Mouse (Mus musculus): ENCODE results near the gene Ncln. TPM values are rescaled to one million over a fixed set of nuclear protein-coding genes. Genes with fewer than 3 reads are reported as not detected.
A peak's percentile ranks its signal among the peaks of the same experiment; 100 is the strongest.

The Ncln gene
- polyA plus RNA-seq, 1 experiment from 2014 or later, result 44.6 TPM

DNA sequence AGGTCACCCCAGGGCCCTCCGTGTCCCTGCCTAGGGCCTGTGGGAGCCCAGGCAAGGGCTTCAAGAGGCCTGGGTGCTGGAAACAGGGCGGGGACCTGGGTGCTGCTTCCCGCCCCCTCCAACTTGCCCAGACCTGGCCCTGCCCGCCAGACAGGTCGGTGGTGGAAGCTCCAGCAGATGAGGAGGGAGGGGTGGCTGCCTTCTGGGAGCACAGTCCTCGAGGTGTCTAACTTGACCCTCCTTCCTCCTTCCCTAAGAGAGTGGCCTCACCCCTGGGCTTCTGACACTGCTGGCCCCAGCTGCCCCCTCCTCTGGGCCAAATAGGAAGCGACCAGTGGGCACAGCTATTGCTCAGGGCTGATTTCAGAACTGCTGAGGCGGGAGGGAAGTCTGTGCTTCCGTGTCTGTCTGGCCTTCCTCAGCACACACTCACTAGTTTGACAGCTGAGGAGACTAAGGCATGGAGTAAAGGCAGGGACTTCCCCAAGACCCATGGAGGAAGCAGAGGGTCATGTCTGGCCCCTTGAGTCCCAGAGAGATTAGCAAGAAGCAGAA, 27.9 kb upstream of the Ncln start, which contains the start of gene Gna15:
Gene Gna15, minus strand, starts transcription at position 175 of the 555 bp plus-strand sequence.
- Histone ChIP-seq H3K4me1 (ENCODE audit: control insufficient read depth in 2 of 2, insufficient read depth in 2 of 2, low read length in 2 of 2) (peaks cover 9 to 12% of the 10 kb centered on the region in 2 experiments; a peak in 2 of 4 replicates), H3K4me3 (ENCODE audit: control insufficient read depth in 1 of 2, insufficient read depth in 1 of 2, low read depth in 1 of 2, low read length in 2 of 2) (peak within 1 kb of the TSS; percentile 20 to 26; a peak in 2 of 4 replicates), H3K9ac (ENCODE audit: low read length) (peak within 1 kb of the TSS; percentile 52; the same call in 1 of the 2 replicates), H3K27me3 (ENCODE audit: control insufficient read depth, insufficient read depth, low read length) (no peaks in the 10 kb centered on the region), H3K36me3 (ENCODE audit: control insufficient read depth, insufficient read depth, low read length) (peaks cover 5% of the 10 kb centered on the region), H3K4me2 (ENCODE audit: low read length) (peak within 1 kb of the TSS; percentile 52), H3K27ac (replicated peaks in 1 of 2; ENCODE audit: control insufficient read depth in 1 of 2, insufficient read depth in 1 of 2, low read depth in 2 of 2, low read length in 2 of 2) (peak within 1 kb of the TSS; percentile 16 to 36; a peak in 1 of 4 replicates), H3K9me3 (ENCODE audit: control insufficient read depth, low read length) (no peaks in the 10 kb centered on the region)
- 8% methylated on average over 9 of the region's 9 CpGs for WGBS
- peak; percentile 49 for ATAC-seq (ENCODE audit: insufficient number of reproducible peaks, insufficient read depth, low FRiP score, low read depth)

DNA sequence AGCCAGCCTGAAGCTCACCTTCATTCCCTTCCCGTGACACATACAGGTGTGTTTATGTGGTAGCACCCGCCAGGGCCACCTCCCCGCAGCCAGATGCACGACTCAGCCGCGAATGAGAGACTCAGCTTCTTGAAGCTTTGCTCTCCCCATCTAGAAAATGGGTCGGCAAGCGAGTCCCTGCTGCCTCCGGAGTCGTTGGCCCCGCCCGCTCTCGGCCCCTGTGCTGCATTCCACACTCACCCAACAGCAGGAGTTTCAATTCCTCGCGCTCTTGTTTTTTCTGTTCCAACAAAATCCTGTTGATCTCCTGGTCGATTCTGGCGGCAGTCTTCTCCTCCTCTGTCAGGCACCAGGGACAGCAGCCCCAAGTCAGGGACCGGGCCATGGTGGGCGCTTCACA, 27.4 kb upstream of the Ncln start:
- ATAC-seq (ENCODE audit: insufficient number of reproducible peaks, insufficient read depth, low FRiP score, low read depth), result no peak
- Histone ChIP-seq H3K27ac (replicated peaks in 1 of 2; ENCODE audit: control insufficient read depth in 1 of 2, insufficient read depth in 1 of 2, low read depth in 2 of 2, low read length in 2 of 2) (peak overlapping the region; percentile 16 to 36; a peak in 1 of 4 replicates), H3K9me3 (ENCODE audit: control insufficient read depth, low read length) (no peaks in the 10 kb centered on the region), H3K9ac (ENCODE audit: low read length) (peak overlapping the region; percentile 52; the same call in 1 of the 2 replicates), H3K4me1 (ENCODE audit: control insufficient read depth in 2 of 2, insufficient read depth in 2 of 2, low read length in 2 of 2) (peaks cover 9 to 12% of the 10 kb centered on the region in 2 experiments; a peak in 2 of 4 replicates), H3K4me3 (ENCODE audit: control insufficient read depth in 1 of 2, insufficient read depth in 1 of 2, low read depth in 1 of 2, low read length in 2 of 2) (peak overlapping the region; percentile 20 to 26; a peak in 2 of 4 replicates), H3K36me3 (ENCODE audit: control insufficient read depth, insufficient read depth, low read length) (no peaks in the 10 kb centered on the region), H3K27me3 (ENCODE audit: control insufficient read depth, insufficient read depth, low read length) (no peaks in the 10 kb centered on the region), H3K4me2 (ENCODE audit: low read length) (peak overlapping the region; percentile 52)
- 12% methylated on average over 19 of the region's 19 CpGs for WGBS

DNA sequence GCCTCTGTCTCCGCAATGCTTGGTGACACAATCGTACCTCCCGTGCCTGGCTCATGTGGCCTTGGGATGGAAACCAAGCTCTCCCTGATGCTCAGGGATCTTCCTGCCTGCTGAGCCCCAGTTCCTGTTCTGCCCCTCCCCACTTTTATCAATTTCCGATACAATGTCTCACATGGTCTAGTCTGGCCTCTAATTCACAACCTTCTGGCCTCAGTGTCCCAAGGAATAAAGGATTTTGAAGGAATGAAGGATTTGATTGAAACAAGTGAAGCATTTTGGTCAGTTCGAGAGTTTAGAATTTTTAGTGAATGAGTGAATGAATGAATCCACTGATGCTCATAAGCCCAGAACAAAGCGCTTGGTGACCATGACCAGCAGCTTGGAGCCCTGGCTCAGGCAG, 26.9 kb upstream of the Ncln start:
- Histone ChIP-seq H3K36me3 (ENCODE audit: control insufficient read depth, insufficient read depth, low read length) (no peaks in the 10 kb centered on the region), H3K9ac (ENCODE audit: low read length) (no peak overlapping the region), H3K4me2 (ENCODE audit: low read length) (peak overlapping the region; percentile 52), H3K27me3 (ENCODE audit: control insufficient read depth, insufficient read depth, low read length) (no peaks in the 10 kb centered on the region), H3K4me3 (ENCODE audit: control insufficient read depth in 1 of 2, insufficient read depth in 1 of 2, low read depth in 1 of 2, low read length in 2 of 2) (peak overlapping the region in 1 of 2 experiments; percentile 20; a peak in 1 of 4 replicates), H3K27ac (replicated peaks in 1 of 2; ENCODE audit: control insufficient read depth in 1 of 2, insufficient read depth in 1 of 2, low read depth in 2 of 2, low read length in 2 of 2) (no peak overlapping the region), H3K9me3 (ENCODE audit: control insufficient read depth, low read length) (no peaks in the 10 kb centered on the region), H3K4me1 (ENCODE audit: control insufficient read depth in 2 of 2, insufficient read depth in 2 of 2, low read length in 2 of 2) (peaks cover 9 to 12% of the 10 kb centered on the region in 2 experiments; a peak in 2 of 4 replicates)
- ATAC-seq (ENCODE audit: insufficient number of reproducible peaks, insufficient read depth, low FRiP score, low read depth), result no peak
- 65% methylated on average over 6 of the region's 6 CpGs for whole genome bisulfite sequencing

DNA sequence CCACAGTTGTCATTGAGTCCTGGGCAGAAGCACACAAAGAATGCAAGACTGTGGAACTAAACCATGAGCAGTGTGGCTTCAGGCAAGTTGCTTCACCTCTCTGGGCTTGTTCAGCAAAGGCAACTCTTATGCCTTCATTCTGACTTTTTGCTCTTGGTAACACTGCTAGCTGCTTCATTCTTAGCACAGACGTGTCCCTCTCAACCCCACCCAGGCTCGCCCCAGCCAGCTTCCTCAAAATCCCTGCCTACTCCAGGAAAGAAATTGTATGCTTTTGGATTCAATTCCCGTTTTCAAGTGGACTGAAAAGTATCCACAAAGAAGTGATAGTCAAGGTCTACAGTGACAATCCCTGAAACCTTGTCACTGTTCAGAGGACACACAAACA, 23.8 kb upstream of the Ncln start:
- Histone ChIP-seq H3K4me1 (ENCODE audit: control insufficient read depth in 2 of 2, insufficient read depth in 2 of 2, low read length in 2 of 2) (peaks cover 9 to 12% of the 10 kb centered on the region in 2 experiments; a peak in 2 of 4 replicates), H3K4me2 (ENCODE audit: low read length) (no peak overlapping the region), H3K27ac (replicated peaks in 1 of 2; ENCODE audit: control insufficient read depth in 1 of 2, insufficient read depth in 1 of 2, low read depth in 2 of 2, low read length in 2 of 2) (no peak overlapping the region), H3K4me3 (ENCODE audit: control insufficient read depth in 1 of 2, insufficient read depth in 1 of 2, low read depth in 1 of 2, low read length in 2 of 2) (no peak overlapping the region), H3K27me3 (ENCODE audit: control insufficient read depth, insufficient read depth, low read length) (no peaks in the 10 kb centered on the region), H3K9me3 (ENCODE audit: control insufficient read depth, low read length) (no peaks in the 10 kb centered on the region), H3K9ac (ENCODE audit: low read length) (no peak overlapping the region), H3K36me3 (ENCODE audit: control insufficient read depth, insufficient read depth, low read length) (no peaks in the 10 kb centered on the region)
- 58% methylated on average over 3 of the region's 3 CpGs for whole genome bisulfite sequencing
- no peak for ATAC-seq (ENCODE audit: insufficient number of reproducible peaks, insufficient read depth, low FRiP score, low read depth)

DNA sequence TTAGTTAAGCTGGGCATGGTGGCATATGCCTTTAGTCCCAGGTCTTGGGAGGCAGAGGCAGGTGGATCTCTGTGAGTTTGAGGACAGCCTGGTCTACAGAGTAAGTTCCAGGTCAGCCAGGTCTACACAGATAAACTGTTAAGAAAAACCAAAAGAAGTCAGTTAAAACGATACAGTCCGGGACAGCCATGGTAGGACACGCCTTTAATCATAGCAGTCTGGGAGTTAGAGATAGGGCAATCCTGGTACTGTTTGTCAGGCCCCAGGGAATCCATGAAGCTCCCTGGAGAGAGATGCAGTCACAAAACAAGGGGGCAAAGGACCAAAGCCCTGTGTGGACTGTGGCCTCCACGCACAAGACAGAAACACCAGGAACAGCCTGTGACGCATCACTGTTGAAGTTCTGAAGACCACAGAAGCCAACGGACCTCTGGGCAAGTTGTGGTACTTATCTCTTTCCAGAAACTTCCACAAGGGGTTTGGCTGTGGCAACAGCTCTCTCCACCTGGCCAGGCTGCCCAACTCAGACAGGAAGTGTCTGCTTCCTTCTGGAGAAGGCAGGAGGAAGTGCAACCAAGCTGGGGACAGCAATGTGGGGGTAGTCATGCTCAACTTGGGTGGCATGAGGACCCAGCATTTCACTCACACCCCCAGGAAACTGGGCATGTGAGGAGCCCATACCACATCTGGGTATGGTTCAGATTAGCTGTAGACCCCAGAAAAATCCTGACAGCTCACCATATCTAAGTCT, 23.2 kb upstream of the Ncln start:
- Histone ChIP-seq H3K27me3 (ENCODE audit: control insufficient read depth, insufficient read depth, low read length) (no peaks in the 10 kb centered on the region), H3K36me3 (ENCODE audit: control insufficient read depth, insufficient read depth, low read length) (no peaks in the 10 kb centered on the region), H3K9ac (ENCODE audit: low read length) (no peak overlapping the region), H3K9me3 (ENCODE audit: control insufficient read depth, low read length) (no peaks in the 10 kb centered on the region), H3K4me3 (ENCODE audit: control insufficient read depth in 1 of 2, insufficient read depth in 1 of 2, low read depth in 1 of 2, low read length in 2 of 2) (no peak overlapping the region), H3K27ac (replicated peaks in 1 of 2; ENCODE audit: control insufficient read depth in 1 of 2, insufficient read depth in 1 of 2, low read depth in 2 of 2, low read length in 2 of 2) (no peak overlapping the region), H3K4me2 (ENCODE audit: low read length) (no peak overlapping the region), H3K4me1 (ENCODE audit: control insufficient read depth in 2 of 2, insufficient read depth in 2 of 2, low read length in 2 of 2) (peaks cover 9 to 11% of the 10 kb centered on the region in 2 experiments; a peak in 2 of 4 replicates)
- no peak for ATAC-seq (ENCODE audit: insufficient number of reproducible peaks, insufficient read depth, low FRiP score, low read depth)
- 71% methylated on average over 6 of the region's 6 CpGs for WGBS

DNA sequence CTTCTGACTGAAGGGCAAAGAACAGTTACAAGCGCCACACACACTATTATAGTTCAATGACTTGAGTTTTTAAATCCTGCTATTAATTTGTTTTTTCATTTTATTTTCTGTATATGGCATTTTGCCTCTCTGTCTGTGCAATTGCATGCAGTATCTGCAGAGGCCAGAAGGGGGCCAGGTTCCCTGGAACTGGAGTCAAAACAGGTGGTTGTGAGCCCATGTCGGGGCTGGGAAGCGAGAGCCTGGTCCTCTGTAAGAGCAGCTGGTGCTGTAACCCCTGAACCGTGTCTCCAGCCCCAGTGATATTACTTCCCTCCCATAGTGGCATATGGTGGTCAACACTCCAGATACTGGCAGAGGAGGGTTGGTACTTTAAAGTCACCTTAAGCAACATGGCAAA, 22.4 kb upstream of the Ncln start:
- no peak overlapping the region for H3K9ac ChIP-seq (ENCODE audit: low read length)
- H3K36me3 ChIP-seq (ENCODE audit: control insufficient read depth, insufficient read depth, low read length), result no peaks in the 10 kb centered on the region
- no peak overlapping the region for H3K4me3 ChIP-seq (ENCODE audit: control insufficient read depth in 1 of 2, insufficient read depth in 1 of 2, low read depth in 1 of 2, low read length in 2 of 2)
- H3K4me2 ChIP-seq (ENCODE audit: low read length), result no peak overlapping the region
- WGBS, result 14% methylated on average over 4 of the region's 4 CpGs
- H3K27me3 ChIP-seq (ENCODE audit: control insufficient read depth, insufficient read depth, low read length), result no peaks in the 10 kb centered on the region
- no peak for ATAC-seq (ENCODE audit: insufficient number of reproducible peaks, insufficient read depth, low FRiP score, low read depth)
- H3K9me3 ChIP-seq (ENCODE audit: control insufficient read depth, low read length), result 0 out of 2 replicates have a peak, but pooled peaks cover 3% of the 10 kb centered on the region
- peaks cover 2 to 4% of the 10 kb centered on the region in 2 experiments; a peak in 1 of 4 replicates for H3K4me1 ChIP-seq (ENCODE audit: control insufficient read depth in 2 of 2, insufficient read depth in 2 of 2, low read length in 2 of 2)
- no peak overlapping the region for H3K27ac ChIP-seq (replicated peaks in 1 of 2; ENCODE audit: control insufficient read depth in 1 of 2, insufficient read depth in 1 of 2, low read depth in 2 of 2, low read length in 2 of 2)

DNA sequence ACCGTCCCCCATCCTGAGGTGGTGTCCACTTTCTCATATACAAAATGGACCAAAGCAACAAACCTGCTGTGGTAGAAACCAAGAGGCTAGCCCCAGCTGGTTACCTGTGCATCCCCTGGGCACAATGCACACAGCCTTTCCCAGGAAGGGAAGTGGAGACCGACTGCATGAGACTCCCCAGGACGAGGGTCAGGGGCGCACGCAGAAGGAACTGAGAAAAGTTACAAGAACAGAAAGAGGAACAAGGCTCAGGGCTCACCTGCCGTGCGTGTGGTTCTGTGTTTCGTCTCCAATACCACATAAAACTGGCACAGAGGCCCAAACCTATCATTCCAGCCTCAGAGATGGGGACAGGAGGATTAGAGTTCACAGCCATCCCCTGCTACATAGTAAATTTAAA, 21.0 kb upstream of the Ncln start:
- no peak overlapping the region for H3K9ac ChIP-seq (ENCODE audit: low read length)
- 0 out of 2 replicates have a peak, but pooled peaks cover 4% of the 10 kb centered on the region for H3K9me3 ChIP-seq (ENCODE audit: control insufficient read depth, low read length)
- no peaks in the 10 kb centered on the region for H3K36me3 ChIP-seq (ENCODE audit: control insufficient read depth, insufficient read depth, low read length)
- H3K27me3 ChIP-seq (ENCODE audit: control insufficient read depth, insufficient read depth, low read length), result peaks cover 4% of the 10 kb centered on the region; the same call in 1 of the 2 replicates
- ATAC-seq (ENCODE audit: insufficient number of reproducible peaks, insufficient read depth, low FRiP score, low read depth), result no peak
- H3K27ac ChIP-seq (replicated peaks in 1 of 2; ENCODE audit: control insufficient read depth in 1 of 2, insufficient read depth in 1 of 2, low read depth in 2 of 2, low read length in 2 of 2), result no peak overlapping the region
- H3K4me2 ChIP-seq (ENCODE audit: low read length), result no peak overlapping the region
- H3K4me1 ChIP-seq (ENCODE audit: control insufficient read depth in 2 of 2, insufficient read depth in 2 of 2, low read length in 2 of 2), result 0 out of 4 replicates have a peak, but pooled peaks cover 0 to 4% of the 10 kb centered on the region in 2 experiments
- WGBS, result 71% methylated on average over 8 of the region's 8 CpGs
- H3K4me3 ChIP-seq (ENCODE audit: control insufficient read depth in 1 of 2, insufficient read depth in 1 of 2, low read depth in 1 of 2, low read length in 2 of 2), result no peak overlapping the region
